Mouse (Mus musculus) limb, embryonic 14.5 days (tissue): ENCODE measurements at regions not wholly inside any gene's neighbourhood (a gene's known extent, or its start where the extent isn't known, plus 50 kb on each side); places are given as distances from the start of the nearest gene placed in this dataset.

Experiments
- ATAC-seq: fragments of 200-750 bp; cut with Nextera tagmentation; 2 replicates; pipeline ENCODE4 v1.8.0; 2017; ENCODE audit warnings: low read depth, moderate number of reproducible peaks, moderate TSS enrichment; ENCODE audit not compliant: low FRiP score
- DNase-seq: peaks from one replicate; pipeline ENCODE4 v3.0.0-alpha.2; 2015; ENCODE audit warnings: low spot score
- H3K27ac ChIP-seq: fragments of 300-500 bp; sonication (generic); replicated peaks from 2 replicates; pipeline ENCODE4 v1.5.1; 2014; ENCODE audit warnings: low read depth, mild to moderate bottlenecking, low read length, moderate library complexity, mixed read lengths
- H3K27me3 ChIP-seq: fragments of 300-500 bp; sonication (generic); 2 replicates; pipeline ENCODE4 v1.6.1; 2014; ENCODE audit warnings: low read length, mixed read lengths; ENCODE audit not compliant: control insufficient read depth, insufficient read depth
- H3K36me3 ChIP-seq: fragments of 300-500 bp; sonication (generic); 2 replicates; pipeline ENCODE4 v1.6.1; 2014; ENCODE audit warnings: mild to moderate bottlenecking, low read length, moderate library complexity, mixed read lengths; ENCODE audit not compliant: control insufficient read depth, insufficient read depth
- H3K4me1 ChIP-seq: fragments of 300-500 bp; sonication (generic); 2 replicates; pipeline ENCODE4 v1.6.1; 2014; ENCODE audit warnings: antibody characterized with exemption, low read length, mixed read lengths; ENCODE audit not compliant: control insufficient read depth, insufficient read depth
- H3K4me2 ChIP-seq: fragments of 300-500 bp; sonication (generic); replicated peaks from 2 replicates; pipeline ENCODE4 v1.6.1; 2014; ENCODE audit warnings: low read depth, mild to moderate bottlenecking, low read length, moderate library complexity; ENCODE audit not compliant: severe bottlenecking
- H3K4me3 ChIP-seq: fragments of 300-500 bp; sonication (generic); replicated peaks from 2 replicates; pipeline ENCODE4 v1.5.1; 2014; ENCODE audit warnings: low read length
- H3K9ac ChIP-seq: fragments of 300-500 bp; sonication (generic); 2 replicates; pipeline ENCODE4 v1.6.1; 2014; ENCODE audit warnings: mild to moderate bottlenecking, low read depth, low read length, moderate library complexity; ENCODE audit not compliant: severe bottlenecking
- H3K9me3 ChIP-seq: fragments of 300-500 bp; sonication (generic); 2 replicates; pipeline ENCODE4 v1.6.1; 2016; ENCODE audit warnings: low read length; ENCODE audit not compliant: control insufficient read depth
- POLR2A ChIP-seq: fragments of 200-500 bp; IDR thresholded peaks from 2 replicates; pipeline ENCODE4 v1.8.0; 2012; ENCODE audit warnings: inconsistent platforms, mild to moderate bottlenecking, moderate library complexity, borderline replicate concordance; ENCODE audit not compliant: insufficient read depth, insufficient read length; ENCODE audit errors: extremely low read depth
- WGBS: fragments of 180-500 bp; shearing (Covaris S2); extraction: QIAGEN DNeasy Blood & Tissue Kit; methylation state at CpG from one replicate; pipeline ENCODE4 v1.1.7; 2014; 5-methylcytosine and 5-hydroxymethylcytosine counted together

GRCm38 (mm10) chr1:12170503-12170902, 756.6 kb downstream of the A830018L16Rik start:
- no peaks in the 10 kb centered on the region for H3K36me3 ChIP-seq
- 95% methylated on average over 7 of the region's 10 CpGs for WGBS
- H3K27ac ChIP-seq: no peak overlapping the region
- no peak for TF ChIP-seq POLR2A
- no peak overlapping the region for H3K4me3 ChIP-seq
- no peak overlapping the region for H3K9ac ChIP-seq
- H3K9me3 ChIP-seq: no peaks in the 10 kb centered on the region
- no peaks in the 10 kb centered on the region for H3K27me3 ChIP-seq
- no peak for DNase-seq
- no peak overlapping the region for H3K4me2 ChIP-seq
- no peaks in the 10 kb centered on the region for H3K4me1 ChIP-seq
- ATAC-seq: no peak

GRCm38 (mm10) chr1:12189646-12190233, 775.8 kb downstream of the A830018L16Rik start:
- no peak overlapping the region for H3K9ac ChIP-seq
- no peak overlapping the region for H3K4me2 ChIP-seq
- no peak overlapping the region for H3K4me3 ChIP-seq
- H3K9me3 ChIP-seq: no peaks in the 10 kb centered on the region
- H3K27me3 ChIP-seq: no peaks in the 10 kb centered on the region
- no peak overlapping the region for H3K27ac ChIP-seq
- no peaks in the 10 kb centered on the region for H3K36me3 ChIP-seq
- TF ChIP-seq POLR2A: no peak
- ATAC-seq: peak; percentile 75
- peaks cover 10% of the 10 kb centered on the region for H3K4me1 ChIP-seq
- peak; percentile 83 for DNase-seq
- WGBS: 28% methylated on average over 5 of the region's 5 CpGs

- H3K9me3 ChIP-seq: no peaks in the 10 kb centered on the region
- no peak overlapping the region for H3K4me3 ChIP-seq
- no peak for TF ChIP-seq POLR2A
- peak overlapping the region; percentile 33; the same call in 1 of the 2 replicates for H3K27ac ChIP-seq
- no peaks in the 10 kb centered on the region for H3K36me3 ChIP-seq
- ATAC-seq (peak; percentile 49; the same call in 1 of the 2 replicates), DNase-seq (peak; percentile 51)
- no peak overlapping the region for H3K9ac ChIP-seq
- 35% methylated on average over 1 of the region's 1 CpGs for WGBS
- no peak overlapping the region for H3K4me2 ChIP-seq
- H3K27me3 ChIP-seq: no peaks in the 10 kb centered on the region
- peaks cover 10% of the 10 kb centered on the region for H3K4me1 ChIP-seq
Measured at GRCm38 (mm10) chr1:12192588-12192987, 778.7 kb downstream of the A830018L16Rik start.

- Histone ChIP-seq H3K9ac (no peak overlapping the region), H3K4me3 (no peak overlapping the region), H3K27me3 (no peaks in the 10 kb centered on the region), H3K27ac (no peak overlapping the region), H3K4me2 (no peak overlapping the region), H3K9me3 (no peaks in the 10 kb centered on the region), H3K4me1 (no peaks in the 10 kb centered on the region), H3K36me3 (no peaks in the 10 kb centered on the region)
- DNase-seq (no peak), ATAC-seq (no peak)
- WGBS: 63% methylated on average over 1 of the region's 1 CpGs
- no peak for TF ChIP-seq POLR2A
Measured at GRCm38 (mm10) chr1:12231089-12231488, 817.2 kb downstream of the A830018L16Rik start.

GRCm38 (mm10) chr1:12242090-12242489, 828.2 kb downstream of the A830018L16Rik start:
- no peaks in the 10 kb centered on the region for H3K9me3 ChIP-seq
- H3K27ac ChIP-seq: no peak overlapping the region
- H3K4me3 ChIP-seq: no peak overlapping the region
- no peaks in the 10 kb centered on the region for H3K4me1 ChIP-seq
- ATAC-seq (no peak), DNase-seq (peak; percentile 26)
- H3K4me2 ChIP-seq: no peak overlapping the region
- H3K36me3 ChIP-seq: no peaks in the 10 kb centered on the region
- no peaks in the 10 kb centered on the region for H3K27me3 ChIP-seq
- TF ChIP-seq POLR2A: no peak
- no peak overlapping the region for H3K9ac ChIP-seq
